Mouse (Mus musculus): ENCODE measurements around the gene Ap2b1.

Ap2b1 gene

GRCm38 (mm10) chr11:83394802-83395439, 96.1 kb downstream of the Ap2b1 start:
- in situ Hi-C loops (cut with MboI, MseI) = no loop called here

GRCm38 (mm10) chr11:83397626-83398025, 98.8 kb downstream of the Ap2b1 start:
- in situ Hi-C loops (cut with MboI, MseI) = no loop called here

- in situ Hi-C loops (cut with MboI, MseI) = no loop called here
Observed at GRCm38 (mm10) chr11:83398724-83399123, 99.9 kb downstream of the Ap2b1 start.

- in situ Hi-C loops (cut with MboI, MseI) = no loop called here
Observed at GRCm38 (mm10) chr11:83403787-83404186, 105.0 kb downstream of the Ap2b1 start.

- in situ Hi-C loops (cut with MboI, MseI) = no loop called here
Observed at GRCm38 (mm10) chr11:83406391-83406790, 107.6 kb downstream of the Ap2b1 start.

- in situ Hi-C loops (cut with MboI, MseI) = no loop called here
Observed at GRCm38 (mm10) chr11:83408242-83408641, 109.4 kb downstream of the Ap2b1 start.

- in situ Hi-C loops (cut with MboI, MseI) = no loop called here
Observed at GRCm38 (mm10) chr11:83409087-83409754, 110.4 kb downstream of the Ap2b1 start, which contains the start of gene Rasl10b. Gene Rasl10b (plus strand): TSS chr11:83409137.

GRCm38 (mm10) chr11:83409792-83410291, 111.0 kb downstream of the Ap2b1 start:
- in situ Hi-C loops (cut with MboI, MseI) = no loop called here

GRCm38 (mm10) chr11:83410510-83410909, 111.7 kb downstream of the Ap2b1 start:
- in situ Hi-C loops (cut with MboI, MseI) = no loop called here

- in situ Hi-C loops (cut with MboI, MseI) = no loop called here
Observed at GRCm38 (mm10) chr11:83417080-83417479, 118.3 kb downstream of the Ap2b1 start.

- in situ Hi-C loops (cut with MboI, MseI) = no loop called here
Observed at GRCm38 (mm10) chr11:83417708-83418107, 118.9 kb downstream of the Ap2b1 start.

GRCm38 (mm10) chr11:83418566-83418965, 119.7 kb downstream of the Ap2b1 start:
- in situ Hi-C loops (cut with MboI, MseI) = no loop called here

GRCm38 (mm10) chr11:83420338-83420737, 121.5 kb downstream of the Ap2b1 start:
- in situ Hi-C loops (cut with MboI, MseI) = loop anchor here (5.0 to 10.0 kb wide), 3 partner anchors 66 to 496 kb away; no protein-coding TSS in a partner anchor

GRCm38 (mm10) chr11:83421305-83421704, 122.5 kb downstream of the Ap2b1 start:
- in situ Hi-C loops (cut with MboI, MseI) = loop anchor here (5.0 to 10.0 kb wide), 3 partner anchors 67 to 497 kb away; no protein-coding TSS in a partner anchor

- in situ Hi-C loops (cut with MboI, MseI) = loop anchor here (5.0 to 10.0 kb wide), 5 partner anchors 70 to 500 kb away; no protein-coding TSS in a partner anchor
Observed at GRCm38 (mm10) chr11:83424681-83425080, 125.9 kb downstream of the Ap2b1 start.

GRCm38 (mm10) chr11:83426964-83427363, 128.1 kb downstream of the Ap2b1 start:
- in situ Hi-C loops (cut with MboI, MseI) = loop anchor here (5.0 to 10.0 kb wide), 4 partner anchors 72 to 502 kb away; no protein-coding TSS in a partner anchor

GRCm38 (mm10) chr11:83429355-83429754, 130.5 kb downstream of the Ap2b1 start, which contains the start of gene Gas2l2:
Gene Gas2l2 (minus strand): TSS chr11:83429455.
- in situ Hi-C loops (cut with MboI, MseI) = loop anchor here (5.0 to 10.0 kb wide), 4 partner anchors 75 to 505 kb away; no protein-coding TSS in a partner anchor

- in situ Hi-C loops (cut with MboI, MseI) = no loop called here
Observed at GRCm38 (mm10) chr11:83432533-83432932, 133.7 kb downstream of the Ap2b1 start.

GRCm38 (mm10) chr11:83437377-83437776, 138.6 kb downstream of the Ap2b1 start, which contains the start of gene 1700020L24Rik:
Gene 1700020L24Rik (plus strand): TSS chr11:83437677.
- in situ Hi-C loops (cut with MboI, MseI) = no loop called here

GRCm38 (mm10) chr11:83439426-83440060, 140.7 kb downstream of the Ap2b1 start:
- in situ Hi-C loops (cut with MboI, MseI) = no loop called here
